Mouse (Mus musculus): ENCODE data around the gene Mtfp1. TPM values are rescaled to one million over a fixed set of nuclear protein-coding genes. Genes with fewer than 3 reads are reported as not detected.
A peak's percentile ranks its signal among the peaks of the same experiment; 100 is the strongest.

The Mtfp1 gene
- 30.1 and 31.2 TPM in 2 replicates for polyA plus RNA-seq (2012; rRNA removed)

DNA sequence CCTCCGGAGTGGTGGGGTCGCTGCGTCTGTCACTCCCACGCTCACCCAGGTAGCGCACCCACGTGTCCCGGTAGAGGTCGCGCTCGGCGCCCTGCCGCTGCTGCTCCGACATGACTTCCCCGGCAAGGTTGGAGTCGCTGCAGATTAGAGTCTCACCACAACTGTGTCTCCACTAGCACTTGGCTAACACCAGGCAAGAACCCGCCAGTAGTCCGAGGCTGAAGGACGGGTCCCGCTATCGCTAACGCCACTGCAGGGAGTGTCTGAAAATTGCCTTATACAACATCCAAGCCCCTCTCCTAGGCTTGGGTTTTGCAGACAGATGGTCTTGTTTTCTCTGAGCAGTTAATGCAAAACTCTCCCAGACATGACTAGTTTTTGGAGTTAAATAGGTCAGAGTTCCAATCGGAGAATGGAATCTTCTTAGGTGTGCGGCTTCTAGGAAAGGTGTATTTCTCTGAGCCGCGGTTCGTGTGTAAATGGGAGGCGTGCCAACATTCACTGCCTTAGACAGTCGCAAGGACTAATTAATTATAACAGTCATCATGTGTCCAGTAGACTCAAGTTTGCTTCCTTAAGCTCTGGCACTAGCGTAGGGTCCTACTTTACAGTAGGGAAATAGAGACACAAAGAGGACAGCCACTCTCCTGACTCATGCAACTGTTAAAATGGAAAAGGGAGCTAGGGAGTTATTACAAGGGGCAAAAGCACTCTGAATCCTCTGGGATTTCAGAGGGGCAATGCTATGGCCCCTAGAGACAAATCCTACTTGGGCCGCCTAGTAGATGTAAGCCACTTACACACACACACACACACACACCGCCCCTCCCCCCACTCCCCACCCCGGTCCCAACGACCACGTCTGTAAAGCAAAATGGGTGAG lies at the start of gene Mtfp1:
Gene Mtfp1, minus strand, starts transcription at position 275 of the 883 bp plus-strand sequence.
- no peaks in the 10 kb centered on the region for H3K27me3 ChIP-seq (replicated peaks; ENCODE audit: control insufficient read depth, insufficient read depth, low read length)
- H3K4me3 ChIP-seq (ENCODE audit: insufficient read depth, low read depth, low read length), result peak within 1 kb of the TSS; percentile 62
- H3K4me1 ChIP-seq (ENCODE audit: control insufficient read depth, insufficient read depth, low read length), result peaks cover 10% of the 10 kb centered on the region
- no peak for TF ChIP-seq CTCF (conservative IDR thresholded peaks at IDR 0.05; ENCODE audit: insufficient read depth, insufficient read length, low read depth, low read length)
- TF ChIP-seq POLR2A (IDR thresholded peaks at IDR 0.05; ENCODE audit: low read depth, low read length), result peak; percentile 6
- peak within 1 kb of the TSS; percentile 77 for H3K27ac ChIP-seq (ENCODE audit: insufficient read depth, low read depth, low read length)
- peaks cover 3% of the 10 kb centered on the region; the same call in 1 of the 2 replicates for H3K36me3 ChIP-seq (ENCODE audit: control insufficient read depth, insufficient read depth, low read length)
- peak; percentile 77 for DNase-seq
- WGBS, result 3% methylated on average over 33 of the region's 34 CpGs

GRCm38 (mm10) chr11:4143281-4144062 lies 48.2 kb upstream of the Mtfp1 start:
- H3K27me3 ChIP-seq (replicated peaks; ENCODE audit: control insufficient read depth, insufficient read depth, low read length), result no peaks in the 10 kb centered on the region
- no peaks in the 10 kb centered on the region for H3K36me3 ChIP-seq (ENCODE audit: control insufficient read depth, insufficient read depth, low read length)
- 85% methylated on average over 21 of the region's 21 CpGs for WGBS
- peak; percentile 6 for DNase-seq
- no peak overlapping the region for H3K27ac ChIP-seq (ENCODE audit: insufficient read depth, low read depth, low read length)
- no peak for TF ChIP-seq CTCF (conservative IDR thresholded peaks at IDR 0.05; ENCODE audit: insufficient read depth, insufficient read length, low read depth, low read length)
- TF ChIP-seq POLR2A (IDR thresholded peaks at IDR 0.05; ENCODE audit: low read depth, low read length), result no peak
- no peaks in the 10 kb centered on the region for H3K4me1 ChIP-seq (ENCODE audit: control insufficient read depth, insufficient read depth, low read length)
- no peak overlapping the region for H3K4me3 ChIP-seq (ENCODE audit: insufficient read depth, low read depth, low read length)

- H3K27ac ChIP-seq (ENCODE audit: insufficient read depth, low read depth, low read length), result no peak overlapping the region
- H3K4me3 ChIP-seq (ENCODE audit: insufficient read depth, low read depth, low read length), result no peak overlapping the region
- H3K27me3 ChIP-seq (replicated peaks; ENCODE audit: control insufficient read depth, insufficient read depth, low read length), result no peaks in the 10 kb centered on the region
- H3K4me1 ChIP-seq (ENCODE audit: control insufficient read depth, insufficient read depth, low read length), result no peaks in the 10 kb centered on the region
- 79% methylated on average over 4 of the region's 4 CpGs for WGBS
- DNase-seq, result no peak
- no peaks in the 10 kb centered on the region for H3K36me3 ChIP-seq (ENCODE audit: control insufficient read depth, insufficient read depth, low read length)
- TF ChIP-seq CTCF (conservative IDR thresholded peaks at IDR 0.05; ENCODE audit: insufficient read depth, insufficient read length, low read depth, low read length) (no peak), POLR2A (IDR thresholded peaks at IDR 0.05; ENCODE audit: low read depth, low read length) (no peak)
Observed at GRCm38 (mm10) chr11:4142352-4142751, 47.1 kb upstream of the Mtfp1 start.

DNA sequence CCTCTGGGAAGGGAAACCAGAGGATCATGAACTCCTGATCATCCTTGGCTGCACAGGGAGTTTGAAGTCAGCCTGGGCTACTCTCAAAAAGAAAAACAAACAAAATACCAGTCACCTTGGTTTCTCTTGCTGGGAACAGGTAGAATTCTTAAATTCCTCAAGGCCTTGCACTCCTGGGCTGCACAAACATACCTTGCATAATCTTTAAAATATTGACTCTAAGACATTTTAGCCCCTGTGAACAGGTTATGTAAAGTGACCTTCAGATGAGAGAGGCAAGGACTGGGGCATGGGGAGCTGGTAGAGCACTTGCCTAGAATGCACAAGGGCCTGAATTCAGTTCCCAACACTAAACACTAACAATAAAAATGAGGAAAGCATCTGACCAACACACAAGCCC lies 46.3 kb upstream of the Mtfp1 start:
- no peaks in the 10 kb centered on the region for H3K36me3 ChIP-seq (ENCODE audit: control insufficient read depth, insufficient read depth, low read length)
- no peak for DNase-seq
- H3K27me3 ChIP-seq (replicated peaks; ENCODE audit: control insufficient read depth, insufficient read depth, low read length), result no peaks in the 10 kb centered on the region
- H3K4me1 ChIP-seq (ENCODE audit: control insufficient read depth, insufficient read depth, low read length), result peaks cover under 1% of the 10 kb centered on the region; the same call in 1 of the 2 replicates
- 0 out of 2 replicates have a peak overlapping the region, but pooled peaks have one; percentile 24 for H3K27ac ChIP-seq (ENCODE audit: insufficient read depth, low read depth, low read length)
- no peak overlapping the region for H3K4me3 ChIP-seq (ENCODE audit: insufficient read depth, low read depth, low read length)
- no peak for TF ChIP-seq POLR2A (IDR thresholded peaks at IDR 0.05; ENCODE audit: low read depth, low read length)

- H3K36me3 ChIP-seq (ENCODE audit: control insufficient read depth, insufficient read depth, low read length), result no peaks in the 10 kb centered on the region
- no peak for TF ChIP-seq POLR2A (IDR thresholded peaks at IDR 0.05; ENCODE audit: low read depth, low read length)
- no peak for TF ChIP-seq CTCF (conservative IDR thresholded peaks at IDR 0.05; ENCODE audit: insufficient read depth, insufficient read length, low read depth, low read length)
- 58% methylated on average over 2 of the region's 2 CpGs for WGBS
- no peak overlapping the region for H3K27ac ChIP-seq (ENCODE audit: insufficient read depth, low read depth, low read length)
- H3K27me3 ChIP-seq (replicated peaks; ENCODE audit: control insufficient read depth, insufficient read depth, low read length), result no peaks in the 10 kb centered on the region
- no peak overlapping the region for H3K4me3 ChIP-seq (ENCODE audit: insufficient read depth, low read depth, low read length)
- DNase-seq, result no peak
- H3K4me1 ChIP-seq (ENCODE audit: control insufficient read depth, insufficient read depth, low read length), result peaks cover 9% of the 10 kb centered on the region
Observed at GRCm38 (mm10) chr11:4138964-4139363, 43.7 kb upstream of the Mtfp1 start.

DNA sequence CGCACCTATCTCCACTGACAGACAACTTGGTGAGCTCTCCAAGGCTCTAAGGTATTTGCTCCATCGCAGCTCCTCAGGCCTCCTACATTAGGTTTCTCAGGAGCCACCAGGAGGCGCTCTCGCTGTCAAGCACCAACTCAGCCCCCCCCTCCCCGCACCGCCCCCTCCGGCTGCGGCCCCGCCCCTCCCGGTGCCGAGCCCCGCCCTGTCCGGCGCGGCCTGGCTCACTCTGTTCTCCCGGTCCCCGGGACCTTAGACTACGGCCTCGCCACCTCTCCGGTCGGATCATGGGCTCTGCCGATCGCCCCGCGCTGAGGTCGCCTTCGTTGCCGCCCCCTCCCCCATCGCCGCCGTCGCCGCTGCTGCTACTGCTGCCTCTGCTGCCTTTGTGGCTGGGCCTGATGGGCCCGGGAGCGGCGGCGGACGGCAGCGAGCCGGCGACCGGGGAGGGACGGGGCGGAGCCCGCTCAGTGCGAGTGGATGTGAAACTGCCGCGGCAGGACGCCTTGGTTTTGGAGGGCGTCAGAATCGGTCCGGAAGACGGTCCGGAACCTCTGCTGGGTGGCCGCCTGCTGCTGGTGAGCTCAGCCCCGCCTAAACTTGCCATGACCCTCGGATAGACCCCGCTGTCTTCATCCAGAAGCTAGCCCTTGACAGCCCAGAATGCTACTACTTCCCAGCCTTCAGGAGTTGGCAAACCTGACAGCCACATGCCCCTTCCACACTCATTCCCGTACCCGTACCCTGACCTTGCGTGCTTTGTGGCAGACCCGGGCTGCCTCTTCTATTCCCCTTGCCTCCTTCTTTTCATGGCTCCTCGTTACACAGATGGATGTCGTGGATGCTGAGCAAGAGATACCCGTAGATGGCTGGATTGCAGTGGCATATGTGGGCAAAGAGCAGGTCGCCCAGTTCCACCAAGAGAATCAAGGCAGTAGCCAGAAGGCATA lies 40.0 kb upstream of the Mtfp1 start, which contains the start of gene Rnf215:
Gene Rnf215, plus strand, starts transcription at position 217 of the 950 bp plus-strand sequence.
- peak within 1 kb of the TSS; percentile 85 for H3K27ac ChIP-seq (ENCODE audit: insufficient read depth, low read depth, low read length)
- H3K4me3 ChIP-seq (ENCODE audit: insufficient read depth, low read depth, low read length), result peak within 1 kb of the TSS; percentile 85
- WGBS, result under 1% methylated on average over 66 of the region's 66 CpGs
- no peaks in the 10 kb centered on the region for H3K27me3 ChIP-seq (replicated peaks; ENCODE audit: control insufficient read depth, insufficient read depth, low read length)
- H3K36me3 ChIP-seq (ENCODE audit: control insufficient read depth, insufficient read depth, low read length), result no peaks in the 10 kb centered on the region
- peak; percentile 94 for DNase-seq
- TF ChIP-seq CTCF (conservative IDR thresholded peaks at IDR 0.05; ENCODE audit: insufficient read depth, insufficient read length, low read depth, low read length) (peak; percentile 66), POLR2A (IDR thresholded peaks at IDR 0.05; ENCODE audit: low read depth, low read length) (peak; percentile 54)
- peaks cover 9% of the 10 kb centered on the region for H3K4me1 ChIP-seq (ENCODE audit: control insufficient read depth, insufficient read depth, low read length)
